Mouse (Mus musculus) skeletal muscle tissue, adult 2 months (tissue): Measurements from ENCODE around the gene Acaca.
"Not testable (repeated sequence)": the region's sequence is repeated elsewhere in the genome, so short reads cannot be mapped to it uniquely, and the experiment has no call there.

Experiments used
- DNase-seq: peaks from one replicate; pipeline ENCODE4 v3.0.0-alpha.2; 2012; ENCODE audit warnings: low read depth, low spot score

The Acaca gene

GRCm38 (mm10) chr11:84327086-84327485, 197.6 kb downstream of the Acaca start:
- DNase-seq, result no peak

- no peak for DNase-seq
These were observed 202.9 kb downstream of the Acaca start for GRCm38 (mm10) chr11:84332384-84332783.

GRCm38 (mm10) chr11:84332860-84333259, 203.4 kb downstream of the Acaca start:
- no peak for DNase-seq

- DNase-seq, result not testable (repeated sequence)
These were observed 208.8 kb downstream of the Acaca start for GRCm38 (mm10) chr11:84338273-84338672.

GRCm38 (mm10) chr11:84340630-84341029, 211.2 kb downstream of the Acaca start:
- no peak for DNase-seq

GRCm38 (mm10) chr11:84344522-84345236, 215.2 kb downstream of the Acaca start:
- peak; percentile 2 for DNase-seq

DNA sequence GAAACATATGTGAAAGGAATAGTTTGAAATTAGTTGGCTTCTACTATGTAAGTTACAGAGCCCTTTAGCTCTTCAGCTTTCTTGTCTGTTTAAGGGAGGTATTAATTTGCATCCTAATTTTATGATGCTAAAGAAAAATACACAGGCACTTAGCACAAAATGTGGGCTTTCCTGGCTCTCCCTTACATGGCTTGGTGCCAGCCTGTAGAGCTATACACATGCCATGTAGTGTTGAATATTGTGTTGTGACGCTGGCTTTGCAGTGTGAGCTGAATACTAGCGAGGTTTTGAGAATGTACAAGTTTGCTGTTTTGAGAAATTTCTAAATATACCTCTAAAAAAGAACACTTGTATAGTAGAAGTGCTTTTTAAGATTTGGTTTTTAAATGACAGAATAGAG, 218.3 kb downstream of the Acaca start:
- no peak for DNase-seq

- DNase-seq, result no peak
These were observed 219.7 kb downstream of the Acaca start for GRCm38 (mm10) chr11:84348843-84349825.

- peak; percentile 0 for DNase-seq
These were observed 221.7 kb downstream of the Acaca start for GRCm38 (mm10) chr11:84351150-84351549.

GRCm38 (mm10) chr11:84353058-84353726, 223.7 kb downstream of the Acaca start:
- DNase-seq, result no peak

DNA sequence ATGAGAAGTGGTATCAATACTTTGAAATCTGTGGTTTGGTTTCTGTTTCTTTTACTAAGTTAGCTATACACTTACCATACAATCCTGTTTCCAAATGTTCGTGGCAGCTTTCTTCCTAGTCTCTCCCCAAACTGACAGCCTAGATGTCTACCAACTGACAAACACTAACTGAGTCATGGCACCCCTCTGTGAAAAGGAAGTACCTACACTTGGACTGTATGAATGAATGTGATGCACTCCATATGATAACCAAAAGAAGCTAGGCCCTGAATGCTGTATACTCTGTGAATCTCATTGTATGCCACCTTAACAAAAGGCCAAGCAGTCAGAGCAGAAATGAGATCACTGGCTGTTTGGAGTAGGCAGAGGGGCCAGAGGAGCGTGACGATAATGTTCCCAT, 227.8 kb downstream of the Acaca start:
- DNase-seq, result no peak

- DNase-seq, result no peak
These were observed 228.3 kb downstream of the Acaca start for GRCm38 (mm10) chr11:84357771-84358170.

GRCm38 (mm10) chr11:84361551-84361950, 232.1 kb downstream of the Acaca start:
- DNase-seq, result no peak

DNA sequence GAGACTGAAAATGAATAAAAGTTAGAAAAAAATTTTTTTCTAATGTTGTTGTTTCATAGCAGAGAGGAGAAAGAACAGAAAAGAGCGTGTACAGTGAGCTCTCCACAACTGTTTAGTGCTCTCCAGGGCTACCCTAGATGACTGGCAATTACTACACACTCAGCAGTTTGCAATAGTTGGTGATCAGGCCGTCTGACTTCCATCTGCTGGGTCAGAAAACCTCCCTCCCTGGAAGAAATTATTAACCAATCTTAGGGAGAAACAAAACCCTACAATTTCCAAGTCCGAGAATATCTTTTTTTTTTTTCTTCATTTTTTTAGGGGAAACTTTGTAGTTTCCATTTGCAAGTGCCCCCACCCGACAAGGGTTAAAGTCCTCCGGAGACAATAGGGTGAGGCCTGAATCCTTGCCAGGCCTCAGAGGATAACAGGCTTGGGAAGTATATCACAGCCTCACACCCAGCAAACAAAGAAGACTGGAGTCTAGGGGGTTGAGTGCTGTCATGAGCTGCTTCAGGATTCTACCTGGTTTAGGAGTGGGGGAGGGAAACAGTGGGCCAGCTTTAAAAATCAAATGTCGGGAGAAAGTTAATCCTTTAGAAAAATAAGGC, 233.3 kb downstream of the Acaca start:
- no peak for DNase-seq

DNA sequence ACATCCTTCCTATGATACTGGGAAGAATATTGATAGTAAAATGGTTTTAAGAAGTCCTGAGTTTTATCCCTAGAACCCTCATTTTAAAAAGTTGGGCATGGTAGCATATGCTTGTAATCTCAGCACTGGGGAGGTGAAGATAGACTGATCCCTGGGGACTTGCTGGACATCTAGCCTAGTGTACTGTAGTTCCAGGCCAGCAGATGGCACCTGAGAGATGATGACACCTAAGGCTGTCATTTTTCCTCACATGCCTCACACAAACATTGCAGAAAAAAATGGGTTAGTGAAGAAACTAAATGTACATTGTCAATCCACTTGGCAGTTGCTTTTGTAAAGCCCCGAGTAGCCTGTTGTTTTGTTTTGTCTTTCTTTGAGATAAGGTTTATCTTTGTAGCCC, 235.8 kb downstream of the Acaca start:
- DNase-seq, result no peak

- DNase-seq, result no peak
These were observed 239.4 kb downstream of the Acaca start for GRCm38 (mm10) chr11:84368902-84369301.

GRCm38 (mm10) chr11:84373122-84373521, 243.7 kb downstream of the Acaca start:
- DNase-seq, result no peak

GRCm38 (mm10) chr11:84375951-84376496, 246.6 kb downstream of the Acaca start:
- DNase-seq, result no peak

DNA sequence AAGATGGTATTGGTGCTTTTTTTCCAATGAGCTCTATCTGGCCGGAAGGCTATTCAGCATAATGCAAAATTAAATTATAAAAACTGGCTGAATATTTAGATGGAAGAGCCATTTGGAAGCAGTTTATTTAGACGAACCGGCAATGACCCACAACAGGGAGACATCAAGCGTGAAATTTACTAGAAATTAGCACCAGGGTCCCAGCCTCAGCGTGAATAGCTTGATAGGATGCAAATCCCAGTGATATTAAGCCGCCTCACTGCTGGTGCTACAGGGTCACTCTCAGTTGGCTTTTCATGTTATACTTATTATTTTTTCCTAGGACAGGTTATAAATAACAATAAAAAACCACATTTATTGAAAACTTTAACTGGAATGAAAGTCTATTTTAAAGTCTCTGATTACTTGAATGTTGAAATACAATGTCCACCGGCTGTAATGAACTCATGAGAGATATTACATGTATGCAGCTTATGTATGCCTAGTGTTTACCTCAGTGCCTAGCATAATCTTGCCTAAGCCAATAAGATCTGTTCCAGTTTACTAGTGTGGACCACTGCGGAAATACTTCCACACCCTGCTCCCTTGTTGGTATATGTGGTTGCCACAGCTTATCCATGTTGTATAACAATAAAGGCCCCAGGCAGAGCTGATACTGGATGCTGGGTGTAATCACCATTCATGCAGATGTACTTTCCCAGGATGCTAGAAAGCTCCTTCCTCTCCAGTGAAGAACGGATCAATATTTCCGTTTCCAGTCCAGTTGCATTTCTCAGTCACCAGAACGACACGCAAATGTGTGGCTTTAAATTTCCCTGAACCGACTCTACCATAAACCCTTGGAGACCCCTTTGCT, 247.3 kb downstream of the Acaca start:
- no peak for DNase-seq

DNA sequence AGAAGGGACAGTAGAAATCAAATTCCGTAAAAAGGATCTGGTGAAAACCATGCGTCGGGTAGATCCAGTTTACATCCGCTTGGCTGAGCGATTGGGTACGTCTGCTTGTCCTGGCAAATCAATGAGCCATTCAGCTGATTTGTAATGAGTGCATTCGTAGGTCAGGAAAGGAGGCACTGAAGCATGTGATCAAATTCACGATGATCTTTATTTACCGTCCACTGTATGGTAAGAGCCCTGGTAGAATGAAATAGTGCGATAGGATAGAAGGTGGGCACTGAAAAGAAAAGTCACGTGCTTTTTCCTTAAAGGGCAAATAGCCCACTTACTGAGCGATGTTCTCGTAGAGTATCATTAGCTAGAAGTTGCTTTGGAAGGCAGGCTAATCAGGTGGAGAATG, 253.0 kb downstream of the Acaca start:
- DNase-seq, result no peak
